Mouse (Mus musculus) frontal cortex, postnatal 14 days (tissue): ENCODE measurements around the gene Eef1e1.
"Not testable (repeated sequence)": the region's sequence is repeated elsewhere in the genome, so short reads cannot be mapped to it uniquely, and the experiment has no call there.

Source experiments
- DNase-seq, 2 experiments: peaks; one replicate each; pipeline ENCODE4 v3.0.0; 2022; ENCODE audit warnings: low spot score in 2 of 2

Gene Eef1e1

GRCm38 (mm10) chr13:38624292-38624902 is 34.5 kb downstream of the Eef1e1 start:
- DNase-seq, result no peak

GRCm38 (mm10) chr13:38623296-38623695 is 35.6 kb downstream of the Eef1e1 start:
- no peak for DNase-seq

GRCm38 (mm10) chr13:38618001-38618630 is 40.7 kb downstream of the Eef1e1 start:
- not testable (repeated sequence) for DNase-seq

DNA sequence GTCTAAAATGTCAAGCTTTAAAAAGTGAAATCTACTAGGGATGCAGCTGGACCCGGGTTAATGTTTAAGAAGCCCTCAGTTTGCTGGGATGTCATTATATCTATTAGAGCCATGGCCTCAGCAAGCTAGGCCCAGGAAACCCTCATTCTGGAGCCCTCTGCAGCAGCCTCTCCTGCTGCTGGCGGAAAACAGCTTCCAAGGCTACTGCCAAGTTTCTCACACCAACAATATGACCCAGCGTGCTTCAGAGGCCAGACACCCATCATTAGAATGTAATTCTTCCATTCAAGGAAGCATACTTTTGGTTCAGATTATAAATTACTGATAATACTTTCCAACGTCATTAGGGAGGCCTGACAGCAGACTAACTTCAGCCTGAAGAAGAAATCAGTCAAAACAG is 42.0 kb downstream of the Eef1e1 start:
- no peak for DNase-seq

GRCm38 (mm10) chr13:38615656-38616055 is 43.2 kb downstream of the Eef1e1 start:
- no peak for DNase-seq

GRCm38 (mm10) chr13:38614298-38614697 is 44.6 kb downstream of the Eef1e1 start:
- DNase-seq, result no peak

- DNase-seq, result no peak
These were observed 45.3 kb downstream of the Eef1e1 start for GRCm38 (mm10) chr13:38613583-38613982.

DNA sequence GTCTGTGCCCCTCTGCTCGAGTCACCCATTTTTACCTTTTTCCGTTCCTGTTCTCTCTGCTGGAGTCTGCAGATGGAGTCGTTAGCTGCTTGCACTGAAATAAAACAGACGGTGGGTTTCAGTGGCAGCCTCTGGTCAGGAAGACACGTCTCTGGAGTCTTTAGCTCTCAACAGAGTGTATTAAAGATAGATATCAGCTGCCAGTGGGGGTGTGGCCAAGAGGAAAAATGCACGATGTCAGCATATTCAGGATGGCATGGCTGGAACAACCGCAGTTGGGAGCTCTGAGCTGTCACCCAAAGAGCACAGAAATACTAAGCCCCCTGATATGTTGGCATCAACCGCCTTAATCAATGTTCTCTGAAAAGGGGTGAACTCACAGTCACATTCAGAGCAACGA is 46.2 kb downstream of the Eef1e1 start:
- DNase-seq, result no peak

- no peak for DNase-seq
These were observed 46.7 kb downstream of the Eef1e1 start for GRCm38 (mm10) chr13:38612179-38612578.

DNA sequence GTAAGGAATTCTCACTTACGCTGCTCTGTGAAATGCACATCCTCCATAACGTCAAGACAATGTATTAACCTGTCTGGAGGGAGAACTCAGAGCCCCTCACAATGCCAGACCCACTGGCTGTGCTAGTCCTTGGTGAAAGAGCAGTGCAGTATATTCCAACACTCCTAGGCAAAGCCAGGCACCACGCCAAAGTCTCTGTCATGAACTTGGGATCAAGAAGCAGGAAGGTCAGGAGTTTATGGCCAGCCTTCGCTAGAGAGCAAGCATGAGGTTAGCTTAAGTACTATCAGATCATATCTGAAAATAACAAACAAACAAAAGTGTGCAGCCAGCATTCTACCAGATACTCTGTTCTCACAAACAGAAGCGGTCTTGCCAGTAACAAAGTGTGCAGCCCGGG is 48.5 kb downstream of the Eef1e1 start:
- DNase-seq, result no peak

GRCm38 (mm10) chr13:38607130-38607529 is 51.7 kb downstream of the Eef1e1 start:
- no peak for DNase-seq

DNA sequence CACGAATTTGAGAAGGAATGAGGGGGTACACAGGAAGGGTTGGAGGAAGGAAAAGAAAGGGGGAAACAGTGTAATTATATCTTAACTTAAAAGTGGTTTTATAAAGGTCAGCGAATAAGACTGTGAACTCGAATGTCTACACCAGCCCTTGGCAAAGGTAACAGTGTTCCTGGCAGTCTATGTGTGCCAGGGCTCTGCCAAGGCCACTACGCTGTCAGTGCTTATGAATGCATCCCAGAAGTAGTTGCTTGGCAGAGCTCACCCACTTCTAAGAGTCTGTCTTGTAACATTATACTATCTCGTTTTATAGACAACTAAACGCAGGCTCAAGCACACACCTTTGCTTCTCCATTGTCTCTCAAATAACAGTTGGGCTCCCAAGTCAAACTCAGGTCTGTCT is 53.5 kb downstream of the Eef1e1 start:
- DNase-seq, result no peak

DNA sequence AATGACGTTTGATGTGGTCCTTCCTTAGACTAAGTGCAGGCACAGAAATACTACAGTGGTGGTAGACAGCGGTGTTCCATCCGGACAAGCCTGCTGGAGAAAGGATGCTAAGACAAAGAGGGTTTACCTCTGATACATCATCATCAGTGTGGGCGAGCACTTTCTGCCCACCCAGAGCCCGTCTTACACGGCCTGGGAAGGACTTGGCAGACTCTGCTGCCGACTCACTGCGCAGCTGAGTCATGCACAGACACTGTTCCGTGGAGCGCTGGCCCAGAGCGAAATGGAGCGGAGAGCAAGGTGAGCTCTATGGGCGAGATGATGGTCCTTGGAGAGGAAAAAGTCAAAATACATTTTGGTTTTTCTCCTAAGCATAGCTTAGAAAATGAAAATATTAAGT is 55.9 kb downstream of the Eef1e1 start:
- peak in 1 of 2 experiments; percentile 9 for DNase-seq

- no peak for DNase-seq
These were observed 56.5 kb downstream of the Eef1e1 start for GRCm38 (mm10) chr13:38602243-38602832.

DNA sequence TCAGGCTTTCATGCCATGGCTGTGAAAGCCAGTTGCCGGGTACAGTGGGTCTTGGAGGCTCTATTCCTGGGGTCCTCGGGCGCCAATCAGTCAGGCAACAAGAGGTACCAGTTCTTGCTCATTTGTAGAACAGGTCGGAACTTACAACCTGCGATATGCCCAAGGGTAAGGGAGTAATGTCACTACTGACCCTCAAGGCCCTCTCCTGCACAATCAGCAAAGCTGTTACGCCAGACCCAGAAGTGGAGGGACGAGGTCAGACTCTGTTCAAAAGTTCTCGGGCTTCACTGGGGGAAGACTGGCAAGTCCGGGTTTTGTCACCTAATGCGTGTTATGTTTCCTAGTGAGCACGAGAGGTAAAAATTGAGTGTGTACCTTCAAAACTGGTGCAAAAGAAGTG is 58.0 kb downstream of the Eef1e1 start:
- DNase-seq, result no peak

- DNase-seq, result no peak
These were observed 61.8 kb downstream of the Eef1e1 start for GRCm38 (mm10) chr13:38597076-38597475.

- DNase-seq, result no peak
These were observed 62.4 kb downstream of the Eef1e1 start for GRCm38 (mm10) chr13:38596461-38596860.
